Mouse (Mus musculus) gastrocnemius, postnatal 14 days (tissue): ENCODE results near the gene Alox12b. TPM values are rescaled to one million over a fixed set of nuclear protein-coding genes. Genes with fewer than 3 reads are reported as not detected.

Experiments used
- DNase-seq: peaks from one replicate; pipeline ENCODE4 v3.0.0; 2021; ENCODE audit warnings: mixed read lengths
- intact Hi-C: fragments of 180-260 bp; cut with DNase I; formaldehyde crosslinking; loops from one replicate; pipeline ENCODE4 v1.15.1; 2025; ENCODE audit warnings: low total_unique reads
- total RNA-seq, 2 experiments: library from RNA; stranded (reverse); gene quantifications; 2 replicates each; pipeline ENCODE4 v1.2.3; 2021

The Alox12b gene
- total RNA-seq, 2 experiments from 2014 or later = not detected

- intact Hi-C loops = no loop called here
- no peak for DNase-seq
Measured at GRCm38 (mm10) chr11:69153831-69154230, 3.0 kb upstream of the Alox12b start.

DNA sequence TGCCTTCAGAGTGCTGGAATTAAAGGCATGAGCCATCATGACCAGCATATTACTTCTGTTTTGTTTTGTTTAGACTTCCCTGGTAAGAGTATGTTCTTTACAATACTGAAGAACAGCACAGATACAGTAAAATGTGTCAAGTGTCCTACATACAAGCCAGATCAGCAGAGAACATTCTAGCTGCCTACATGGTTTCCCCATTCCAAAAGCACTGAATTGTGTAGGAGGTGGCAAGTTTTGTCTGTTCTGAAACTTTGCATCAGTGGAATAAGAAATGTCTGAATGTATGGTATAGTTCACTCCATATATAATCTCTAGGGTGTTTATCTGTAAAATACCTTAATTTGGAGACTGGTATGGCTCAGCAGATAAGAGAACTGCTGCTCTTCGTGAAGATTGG lies 1.4 kb upstream of the Alox12b start:
- intact Hi-C loops = no loop called here
- DNase-seq = no peak

DNA sequence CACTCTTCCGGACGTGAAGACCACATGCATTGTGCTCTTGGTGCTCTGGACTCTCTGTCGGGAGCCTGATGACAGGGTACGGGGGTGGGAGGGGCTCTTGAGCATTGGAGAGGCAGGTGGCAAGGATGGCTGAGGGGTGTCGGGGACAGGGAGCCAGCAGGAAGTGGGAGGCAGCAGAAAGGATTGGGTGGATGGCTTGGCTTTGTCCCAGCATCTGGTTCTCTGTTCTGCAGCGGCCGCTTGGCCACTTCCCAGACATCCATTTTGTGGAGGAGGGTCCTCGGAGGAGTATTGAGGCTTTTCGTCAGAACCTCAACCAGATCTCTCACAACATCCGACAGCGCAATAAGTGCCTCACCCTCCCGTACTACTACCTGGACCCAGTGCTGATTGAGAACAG lies 12.5 kb downstream of the Alox12b start:
- intact Hi-C loops = no loop called here
- no peak for DNase-seq

DNA sequence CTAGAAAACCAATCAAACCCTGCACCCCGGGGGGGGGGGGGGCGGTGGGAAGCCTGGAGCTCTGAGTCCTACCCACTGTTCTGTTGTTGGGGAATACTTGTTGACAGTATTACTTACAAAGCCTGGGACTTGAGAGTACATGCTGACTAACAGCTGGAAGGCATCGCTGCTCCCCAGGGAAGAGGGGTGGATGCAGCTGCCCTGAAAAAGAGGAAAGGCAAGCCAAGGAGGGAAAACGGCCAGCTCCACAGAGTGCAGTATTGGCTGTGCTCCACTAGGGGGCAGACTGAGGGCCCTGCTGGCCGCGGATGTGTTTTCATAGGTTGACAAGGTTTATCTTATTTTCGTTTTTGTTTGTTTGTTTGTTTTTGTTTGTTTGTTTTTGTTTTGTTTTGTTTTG lies 14.8 kb downstream of the Alox12b start:
- DNase-seq = peak; percentile 92
- intact Hi-C loops = no loop called here

GRCm38 (mm10) chr11:69172606-69173005 lies 15.8 kb downstream of the Alox12b start:
- intact Hi-C loops = no loop called here
- DNase-seq = no peak

DNA sequence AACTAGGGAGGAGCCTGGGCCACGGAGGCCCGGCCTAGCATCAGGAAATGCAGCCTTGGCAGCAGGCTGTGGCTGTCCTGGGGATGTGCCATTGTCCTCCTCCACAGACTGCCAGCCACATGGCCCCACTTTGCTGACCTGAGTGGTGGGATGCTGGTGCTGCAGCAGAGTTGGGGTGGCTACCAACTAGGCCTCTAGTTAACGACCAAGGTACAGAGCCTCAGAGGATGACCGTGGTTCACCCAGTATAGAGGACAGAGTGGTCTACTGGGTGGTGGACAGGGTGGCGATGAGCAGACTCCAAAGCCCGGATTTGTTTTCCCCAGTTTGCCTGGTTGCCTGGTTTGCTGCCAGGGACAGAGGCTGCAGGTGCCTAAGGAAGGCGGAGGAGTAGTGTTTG lies 17.9 kb downstream of the Alox12b start:
- intact Hi-C loops = no loop called here
- no peak for DNase-seq

- intact Hi-C loops = no loop called here
- DNase-seq = no peak
Measured at GRCm38 (mm10) chr11:69178525-69178924, 21.7 kb downstream of the Alox12b start.

- no peak for DNase-seq
- intact Hi-C loops = no loop called here
Measured at GRCm38 (mm10) chr11:69179512-69179911, 22.7 kb downstream of the Alox12b start.

GRCm38 (mm10) chr11:69180120-69180519 lies 23.3 kb downstream of the Alox12b start:
- DNase-seq = no peak
- intact Hi-C loops = no loop called here

DNA sequence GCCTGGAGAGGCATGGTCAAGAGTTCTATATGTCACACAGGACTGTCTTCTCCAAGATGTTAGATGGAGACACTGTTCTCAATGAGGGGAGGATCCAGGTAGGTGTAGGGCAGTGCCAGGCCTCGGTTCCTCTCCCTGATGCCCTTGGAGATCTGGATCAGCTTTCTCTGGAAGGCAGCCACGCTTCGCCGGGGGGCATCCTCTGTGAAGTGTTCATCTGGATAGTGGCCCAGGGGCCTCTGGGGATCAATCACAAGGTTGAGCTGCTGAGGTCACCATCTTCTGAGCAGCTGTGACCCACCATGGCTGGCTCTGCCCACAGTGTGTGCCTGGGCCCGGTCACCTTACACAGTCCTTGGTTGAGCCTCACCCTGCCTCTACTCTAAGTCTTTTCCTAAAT lies 28.2 kb downstream of the Alox12b start:
- no peak for DNase-seq
- intact Hi-C loops = no loop called here

DNA sequence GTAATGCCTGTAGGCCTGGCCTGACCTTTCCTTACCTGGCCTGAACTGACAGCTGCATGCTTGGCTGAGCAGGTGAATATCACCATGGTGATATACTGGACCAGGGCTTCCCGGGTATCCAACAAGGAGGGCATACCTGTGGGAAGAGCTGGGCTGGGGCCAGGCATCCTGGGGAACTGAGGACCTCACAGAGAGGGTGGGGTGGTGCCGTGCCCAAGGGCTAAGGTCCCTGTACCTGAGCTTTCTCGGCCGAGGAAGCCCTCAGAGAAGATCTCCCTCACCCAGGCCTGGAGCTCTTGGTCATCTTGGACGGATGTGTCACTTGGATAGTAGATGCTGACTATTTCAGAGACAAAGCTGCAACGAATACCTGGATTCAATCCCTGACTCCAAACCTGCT lies 29.1 kb downstream of the Alox12b start:
- intact Hi-C loops = no loop called here
- no peak for DNase-seq

DNA sequence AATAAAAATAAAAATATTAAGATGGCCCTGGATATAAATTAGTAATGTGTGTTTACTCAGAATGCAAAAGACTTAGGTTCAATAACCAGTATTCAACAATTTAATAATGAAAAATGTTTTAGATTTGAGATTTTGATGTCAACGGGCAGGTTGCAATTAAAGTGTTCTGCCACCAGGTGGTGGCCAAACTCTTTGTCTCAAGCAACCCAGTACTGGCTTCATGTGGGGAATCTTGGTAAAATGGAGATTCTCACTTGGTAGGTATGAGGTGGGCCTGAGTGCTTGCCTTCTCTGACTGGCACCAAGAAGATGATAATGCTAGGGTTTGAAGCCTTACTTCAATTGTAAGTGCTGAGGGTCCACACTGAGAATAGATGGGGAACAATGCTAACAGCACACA lies 36.1 kb downstream of the Alox12b start:
- intact Hi-C loops = no loop called here
- no peak for DNase-seq

DNA sequence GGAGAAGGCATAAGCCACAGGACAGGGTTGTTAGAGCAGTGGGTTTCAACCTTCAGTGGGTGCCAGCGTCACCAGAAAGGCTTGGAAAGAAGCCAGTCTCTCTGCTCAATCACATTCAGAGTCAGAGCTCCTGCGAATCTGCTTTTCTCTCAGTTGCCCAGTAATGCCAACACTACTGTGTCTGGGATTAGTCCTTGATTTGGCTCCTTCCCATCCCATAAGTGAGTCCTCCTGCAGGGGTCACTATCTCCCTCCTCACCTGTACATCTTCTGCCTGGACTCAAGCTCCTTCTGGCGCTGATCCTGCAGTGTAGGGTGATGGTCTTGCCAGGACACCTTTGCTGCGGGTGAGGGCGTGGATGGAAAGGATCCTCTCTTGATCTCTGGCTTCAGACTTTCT lies 40.0 kb downstream of the Alox12b start:
- intact Hi-C loops = loop anchor here (5.0 kb wide), 1 partner anchor 36 kb away; no protein-coding TSS in a partner anchor
- DNase-seq = no peak

DNA sequence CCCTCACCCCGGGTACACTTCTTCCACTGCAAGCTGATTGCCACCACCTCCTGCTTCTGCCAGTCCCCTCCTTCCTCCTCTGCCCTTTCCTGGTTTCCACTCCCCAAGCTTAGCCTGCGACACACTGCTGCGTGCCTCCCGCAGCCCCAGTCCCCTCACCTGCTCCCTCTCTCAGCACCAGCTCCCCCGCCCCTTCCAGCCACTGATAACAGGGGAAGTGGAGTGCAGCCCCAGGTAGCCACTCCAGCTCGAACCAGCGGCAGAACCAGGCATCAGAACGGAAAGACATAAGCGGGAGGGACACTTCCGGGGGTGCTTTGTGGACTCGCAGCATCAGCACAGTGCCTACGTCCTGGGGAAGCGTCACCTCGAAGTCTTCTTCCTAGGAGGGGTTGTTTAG lies 40.4 kb downstream of the Alox12b start:
- intact Hi-C loops = loop anchor here (5.0 kb wide), 1 partner anchor 35 kb away; no protein-coding TSS in a partner anchor
- no peak for DNase-seq

- DNase-seq = no peak
- intact Hi-C loops = loop anchor here (5.0 kb wide), 1 partner anchor 35 kb away; no protein-coding TSS in a partner anchor
Measured at GRCm38 (mm10) chr11:69197743-69198142, 41.0 kb downstream of the Alox12b start, which contains the start of gene Alox8. Gene Alox8, minus strand, starts transcription at chr11:69197843.

GRCm38 (mm10) chr11:69199251-69199650 lies 42.5 kb downstream of the Alox12b start:
- no peak for DNase-seq
- intact Hi-C loops = loop anchor here (5.0 kb wide), 1 partner anchor 33 kb away; no protein-coding TSS in a partner anchor

- DNase-seq = no peak
- intact Hi-C loops = no loop called here
Measured at GRCm38 (mm10) chr11:69200231-69200630, 43.4 kb downstream of the Alox12b start.

GRCm38 (mm10) chr11:69202469-69203230 lies 45.9 kb downstream of the Alox12b start:
- intact Hi-C loops = no loop called here
- DNase-seq = no peak

DNA sequence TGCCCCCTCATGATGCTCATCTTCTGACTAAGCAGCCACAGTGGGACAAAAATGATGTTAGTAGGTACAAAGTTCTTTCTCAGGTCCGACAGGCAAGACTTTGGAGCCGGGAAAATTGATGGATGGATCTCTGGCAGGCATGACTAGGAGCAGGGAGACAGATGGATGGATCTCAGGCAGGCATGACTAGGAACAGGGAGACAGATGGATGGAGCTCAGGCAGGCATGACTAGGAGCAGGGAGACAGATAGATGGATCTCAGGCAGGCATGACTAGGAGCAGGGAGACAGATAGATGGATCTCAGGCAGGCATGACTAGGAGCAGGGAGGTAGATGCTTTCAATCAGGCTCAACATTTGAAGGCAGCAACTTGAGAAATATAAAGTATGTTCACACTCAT lies 54.6 kb downstream of the Alox12b start:
- DNase-seq = no peak
- intact Hi-C loops = no loop called here

DNA sequence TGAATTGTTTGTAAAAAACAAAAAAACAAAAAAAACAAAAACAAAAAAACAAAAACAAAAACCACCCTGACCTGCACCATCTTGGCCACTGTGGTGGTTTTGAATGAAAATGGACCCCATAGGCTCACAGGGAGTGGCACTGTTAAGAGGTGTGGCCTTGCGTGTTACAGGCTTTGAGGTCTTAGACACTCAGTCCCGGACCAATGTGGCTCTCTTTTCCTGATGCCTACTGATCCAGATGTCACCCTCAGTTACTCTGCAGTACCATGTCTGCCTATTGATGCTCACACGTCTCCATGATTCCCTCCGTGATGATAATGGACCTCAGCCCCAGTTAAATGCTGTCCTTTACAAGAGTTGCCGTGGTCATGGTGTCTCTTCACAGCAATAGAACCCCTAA lies 60.6 kb downstream of the Alox12b start:
- intact Hi-C loops = no loop called here
- no peak for DNase-seq

DNA sequence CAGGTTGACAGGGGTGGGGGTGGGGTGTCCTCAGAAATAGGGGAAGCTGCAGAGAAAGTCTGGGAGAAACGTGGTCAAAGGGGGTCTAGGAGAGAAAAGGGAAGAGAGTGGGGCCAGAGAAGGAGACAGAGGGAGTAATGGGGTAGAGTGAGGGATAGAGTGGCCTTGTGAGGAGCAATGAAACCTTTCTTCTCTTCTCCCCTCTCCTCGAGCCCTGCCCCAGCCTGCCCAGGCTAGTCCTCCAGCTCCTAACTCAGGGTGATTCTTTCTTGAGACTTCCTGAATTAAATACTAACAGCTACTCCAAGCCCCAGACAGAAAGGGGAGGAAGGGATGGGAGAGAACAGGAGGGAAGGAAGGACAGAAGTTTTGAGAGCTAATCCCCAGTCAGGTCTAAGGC lies 61.9 kb downstream of the Alox12b start:
- no peak for DNase-seq
- intact Hi-C loops = no loop called here
